Mouse (Mus musculus): ENCODE results near the gene Csnk2b.
"Not testable (repeated sequence)": the region's sequence is repeated elsewhere in the genome, so short reads cannot be mapped to it uniquely, and the experiment has no call there.

Gene Csnk2b

DNA sequence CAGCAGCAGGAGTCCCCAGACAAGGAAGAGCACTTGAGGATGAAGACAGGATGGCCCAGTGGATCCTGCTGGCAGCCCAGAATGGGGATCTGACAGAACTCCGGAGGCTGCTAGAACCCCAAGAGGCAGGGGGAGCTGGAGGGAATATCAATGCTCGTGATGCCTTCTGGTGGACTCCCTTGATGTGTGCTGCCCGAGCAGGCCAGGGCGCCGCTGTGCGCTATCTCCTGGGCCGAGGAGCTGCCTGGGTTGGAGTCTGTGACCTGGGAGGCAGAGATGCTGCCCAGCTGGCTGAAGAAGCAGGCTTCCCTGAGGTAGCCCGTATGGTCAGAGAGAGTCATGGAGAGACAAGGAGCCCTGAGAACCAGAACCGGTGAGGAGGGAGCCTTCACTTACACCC, 1.4 kb upstream of the Csnk2b start:
- not testable (repeated sequence) for DNase-seq (ENCODE audit: extremely low spot score, low read depth, low spot score)

GRCm38 (mm10) chr17:35121143-35121799, 582 bp downstream of the Csnk2b start, which contains the start of gene Gpank1:
Gene Gpank1, plus strand, starts transcription at chr17:35121455.
- peak; percentile 93 for DNase-seq (ENCODE audit: extremely low spot score, low read depth, low spot score)

GRCm38 (mm10) chr17:35120745-35121142, 1.1 kb downstream of the Csnk2b start:
- no peak for DNase-seq (ENCODE audit: extremely low spot score, low read depth, low spot score)

DNA sequence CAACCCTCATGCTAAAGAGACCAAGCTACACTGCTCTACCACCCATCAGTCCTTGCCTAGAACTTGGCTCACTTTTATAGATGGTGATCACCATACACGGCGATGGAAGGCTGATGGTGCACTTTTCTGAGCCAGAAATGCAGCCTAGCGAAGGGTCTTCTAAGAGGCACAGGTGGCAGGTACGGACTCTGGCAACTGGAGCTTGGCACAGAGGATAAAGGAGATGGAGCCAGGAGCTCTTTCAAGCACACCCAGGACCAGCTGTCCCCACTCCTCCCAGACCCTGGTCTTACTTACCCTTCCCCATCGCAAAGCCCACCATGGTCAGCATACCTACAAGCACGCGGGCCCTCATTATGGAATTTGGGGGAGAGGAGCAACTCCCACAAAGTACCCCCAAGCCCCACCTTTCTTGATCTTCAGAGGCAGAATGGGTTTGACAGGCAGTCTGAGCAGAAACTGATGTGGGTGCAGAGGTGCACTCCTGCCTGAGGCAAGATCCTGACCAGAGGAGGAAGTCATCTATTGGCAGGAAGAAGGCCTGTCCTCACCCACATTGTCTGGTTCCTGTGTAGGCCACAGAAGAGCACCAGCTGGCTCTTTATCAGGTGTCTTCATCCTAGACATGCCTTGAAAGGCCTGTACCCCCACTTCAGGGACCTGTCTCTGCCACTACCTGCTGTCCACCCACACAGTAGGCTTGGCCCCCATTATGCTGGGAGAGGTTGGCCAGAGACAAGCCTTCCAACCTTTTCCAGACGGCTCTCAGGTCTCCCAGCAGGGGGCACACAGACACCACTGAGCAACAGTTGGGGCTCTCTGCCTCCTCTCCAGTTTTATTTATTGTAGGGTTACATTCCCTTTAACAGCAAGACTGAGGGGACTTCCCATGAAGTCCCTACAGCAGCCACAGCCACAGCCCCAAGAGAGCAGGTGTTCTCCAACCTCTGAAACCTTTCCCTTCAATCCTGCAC, 6.5 kb downstream of the Csnk2b start, which contains the start of gene Ly6g5b:
Gene Ly6g5b, minus strand, starts transcription at position 383 of the 974 bp plus-strand sequence.
- DNase-seq (ENCODE audit: extremely low spot score, low read depth, low spot score), result no peak

DNA sequence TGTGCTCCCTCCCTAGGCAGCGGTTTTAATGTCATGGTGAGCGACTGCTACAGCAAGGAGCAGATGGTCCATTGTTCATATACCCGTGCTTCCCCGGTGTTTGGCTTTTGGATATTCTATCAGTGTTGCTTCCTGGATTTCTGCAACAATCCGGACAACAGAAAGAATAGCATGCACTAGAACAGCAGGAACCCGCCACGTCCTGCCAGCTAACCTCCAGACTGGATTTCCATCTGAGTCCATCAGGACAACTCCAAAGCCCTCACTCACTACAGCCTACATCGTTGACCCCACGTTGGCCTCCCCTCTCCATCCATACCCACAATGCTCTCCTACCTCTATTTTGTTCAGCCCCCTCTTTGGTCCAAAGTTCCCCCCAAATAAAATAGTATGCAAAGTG, 10.1 kb downstream of the Csnk2b start:
- DNase-seq (ENCODE audit: extremely low spot score, low read depth, low spot score), result no peak

GRCm38 (mm10) chr17:35108097-35108496, 13.8 kb downstream of the Csnk2b start, which contains the start of gene Ly6g5c:
Gene Ly6g5c, plus strand, starts transcription at chr17:35108279.
- DNase-seq (ENCODE audit: extremely low spot score, low read depth, low spot score), result no peak

- no peak for DNase-seq (ENCODE audit: extremely low spot score, low read depth, low spot score)
Measured at GRCm38 (mm10) chr17:35106522-35106921, 15.3 kb downstream of the Csnk2b start.

DNA sequence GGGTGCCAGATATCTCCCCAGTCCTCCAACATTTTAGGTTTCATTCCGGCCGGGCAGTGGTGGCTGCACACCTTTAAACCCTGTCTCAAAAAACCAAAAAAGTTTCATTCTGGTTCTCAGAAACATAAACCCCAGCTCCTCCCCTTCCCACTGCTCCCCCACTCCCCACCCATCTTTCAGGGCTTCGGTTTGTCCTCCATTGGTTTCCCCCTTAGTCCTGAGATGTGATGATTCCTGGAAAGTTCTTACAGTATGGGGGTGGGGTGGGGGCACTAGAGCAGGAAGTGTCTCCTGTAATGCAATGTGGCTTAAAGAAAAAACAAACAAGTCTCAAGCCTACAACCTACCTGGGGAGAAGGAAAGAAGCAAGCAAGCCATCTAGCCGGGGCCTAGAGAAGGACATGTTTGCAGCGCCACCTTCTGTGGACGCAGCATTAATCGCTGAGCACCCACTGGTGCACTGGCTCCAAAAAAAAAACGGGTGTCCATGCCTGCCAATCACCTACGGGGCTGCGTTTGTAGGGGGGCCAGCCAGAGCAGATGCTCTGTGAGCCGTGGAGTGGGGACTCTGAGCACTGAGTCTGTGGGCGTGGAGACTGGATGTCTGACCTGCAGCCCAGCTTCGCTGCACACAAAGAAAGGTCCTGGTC, 16.0 kb downstream of the Csnk2b start:
- no peak for DNase-seq (ENCODE audit: extremely low spot score, low read depth, low spot score)

DNA sequence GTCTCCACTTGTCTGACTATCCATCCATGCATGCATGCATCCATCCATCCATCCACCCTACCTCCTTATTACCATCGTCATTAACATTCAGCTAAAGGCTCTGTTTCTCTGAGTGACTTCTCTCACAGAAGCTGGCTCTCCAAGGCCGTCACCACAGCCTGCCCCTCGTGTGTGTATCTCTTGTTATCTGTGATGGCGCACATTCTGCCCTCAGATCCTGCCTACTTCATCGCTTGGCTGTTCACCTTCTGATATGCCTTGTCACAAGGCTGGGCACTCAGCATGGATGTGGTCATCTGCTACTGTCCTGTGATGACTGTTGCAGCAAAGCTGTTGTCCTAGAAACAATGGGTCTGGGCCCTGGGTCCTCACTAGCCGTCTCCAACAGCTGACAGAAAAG, 17.1 kb downstream of the Csnk2b start:
- DNase-seq (ENCODE audit: extremely low spot score, low read depth, low spot score), result no peak

DNA sequence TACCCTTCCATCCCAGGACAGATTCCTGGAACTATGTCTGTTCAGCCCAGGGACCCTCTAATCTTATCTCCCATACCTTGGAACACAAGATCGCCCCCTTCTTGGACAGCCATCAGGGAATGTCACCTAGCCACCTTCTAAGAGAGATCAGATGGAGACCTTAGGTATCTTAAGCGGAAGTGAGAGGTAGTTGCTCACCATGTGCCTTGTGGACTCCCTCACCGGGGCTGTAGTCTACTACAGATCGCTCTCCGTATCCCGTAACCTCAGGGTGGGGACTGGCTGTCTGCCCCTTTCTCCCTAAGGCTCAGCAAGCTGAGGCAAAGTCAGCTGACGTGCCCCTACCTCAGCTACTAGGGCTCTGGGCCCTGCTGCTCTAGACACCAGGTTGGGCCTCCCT, 17.8 kb downstream of the Csnk2b start:
- DNase-seq (ENCODE audit: extremely low spot score, low read depth, low spot score), result no peak

DNA sequence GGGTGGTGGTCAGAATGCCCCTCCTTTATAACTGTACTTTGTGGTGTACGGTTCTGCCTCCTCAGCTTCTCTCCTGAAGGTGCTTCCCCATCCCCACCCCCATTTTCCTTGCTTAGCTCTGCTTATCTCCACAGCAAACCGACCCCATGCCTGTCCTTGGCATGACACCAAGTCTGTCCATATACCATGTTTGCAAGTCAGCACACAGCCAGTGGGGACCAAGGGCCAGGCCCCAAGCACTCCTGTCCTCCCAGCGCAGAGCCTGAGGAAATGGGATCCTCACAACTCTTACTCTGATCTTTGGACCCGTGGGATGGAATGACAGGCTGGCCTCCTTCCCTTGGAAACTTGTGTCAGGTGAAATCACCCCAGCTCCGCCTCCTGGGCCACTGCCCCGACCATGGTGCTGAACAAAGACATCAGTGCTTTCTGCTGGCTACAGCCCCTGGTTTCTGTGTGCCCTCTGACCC, 18.6 kb downstream of the Csnk2b start:
- no peak for DNase-seq (ENCODE audit: extremely low spot score, low read depth, low spot score)

DNA sequence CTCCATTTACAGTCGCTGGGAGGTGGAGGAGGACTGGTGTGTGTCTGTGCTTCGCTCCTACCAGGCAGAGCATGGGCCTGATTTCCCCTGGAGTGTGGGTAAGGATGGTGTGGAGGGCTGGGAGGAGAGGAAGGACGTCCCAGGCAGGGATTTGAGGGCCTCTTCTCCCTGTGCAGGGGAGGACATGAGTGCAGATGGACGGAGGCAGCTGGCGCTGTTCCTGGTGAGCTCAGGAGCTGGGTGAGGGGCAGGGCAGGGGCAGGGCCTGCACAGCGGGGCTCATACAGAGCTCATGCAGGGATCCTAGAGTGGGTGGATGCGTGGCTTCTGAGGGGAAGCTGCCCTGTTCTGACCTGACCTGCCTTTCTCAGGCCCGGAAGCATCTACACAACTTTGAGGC, 19.6 kb downstream of the Csnk2b start:
- DNase-seq (ENCODE audit: extremely low spot score, low read depth, low spot score), result no peak

DNA sequence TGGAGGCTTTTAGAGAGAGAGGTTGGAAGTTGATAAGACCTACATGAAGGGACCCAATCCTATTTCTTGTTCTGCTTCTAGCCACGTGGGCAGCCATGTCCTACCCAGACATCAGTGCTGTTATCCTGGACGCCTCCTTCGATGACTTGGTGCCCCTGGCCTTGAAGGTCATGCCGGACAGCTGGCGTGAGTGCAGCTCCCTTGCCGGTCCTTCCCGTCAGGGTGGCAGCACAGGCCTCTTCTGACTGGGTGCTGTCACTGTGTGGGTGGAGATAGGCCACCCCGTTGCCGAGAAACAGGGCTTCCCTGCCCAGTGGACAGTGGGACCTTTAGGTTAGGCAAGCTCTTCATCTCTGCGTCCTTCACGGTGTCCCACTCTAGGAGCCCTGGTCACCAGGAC, 20.7 kb downstream of the Csnk2b start:
- no peak for DNase-seq (ENCODE audit: extremely low spot score, low read depth, low spot score)

GRCm38 (mm10) chr17:35100196-35100765, 21.6 kb downstream of the Csnk2b start:
- no peak for DNase-seq (ENCODE audit: extremely low spot score, low read depth, low spot score)

- no peak for DNase-seq (ENCODE audit: extremely low spot score, low read depth, low spot score)
Measured at GRCm38 (mm10) chr17:35097164-35097655, 24.6 kb downstream of the Csnk2b start.

GRCm38 (mm10) chr17:35096597-35096996, 25.3 kb downstream of the Csnk2b start:
- DNase-seq (ENCODE audit: extremely low spot score, low read depth, low spot score), result no peak

GRCm38 (mm10) chr17:35094475-35095365, 27.1 kb downstream of the Csnk2b start:
- no peak for DNase-seq (ENCODE audit: extremely low spot score, low read depth, low spot score)

DNA sequence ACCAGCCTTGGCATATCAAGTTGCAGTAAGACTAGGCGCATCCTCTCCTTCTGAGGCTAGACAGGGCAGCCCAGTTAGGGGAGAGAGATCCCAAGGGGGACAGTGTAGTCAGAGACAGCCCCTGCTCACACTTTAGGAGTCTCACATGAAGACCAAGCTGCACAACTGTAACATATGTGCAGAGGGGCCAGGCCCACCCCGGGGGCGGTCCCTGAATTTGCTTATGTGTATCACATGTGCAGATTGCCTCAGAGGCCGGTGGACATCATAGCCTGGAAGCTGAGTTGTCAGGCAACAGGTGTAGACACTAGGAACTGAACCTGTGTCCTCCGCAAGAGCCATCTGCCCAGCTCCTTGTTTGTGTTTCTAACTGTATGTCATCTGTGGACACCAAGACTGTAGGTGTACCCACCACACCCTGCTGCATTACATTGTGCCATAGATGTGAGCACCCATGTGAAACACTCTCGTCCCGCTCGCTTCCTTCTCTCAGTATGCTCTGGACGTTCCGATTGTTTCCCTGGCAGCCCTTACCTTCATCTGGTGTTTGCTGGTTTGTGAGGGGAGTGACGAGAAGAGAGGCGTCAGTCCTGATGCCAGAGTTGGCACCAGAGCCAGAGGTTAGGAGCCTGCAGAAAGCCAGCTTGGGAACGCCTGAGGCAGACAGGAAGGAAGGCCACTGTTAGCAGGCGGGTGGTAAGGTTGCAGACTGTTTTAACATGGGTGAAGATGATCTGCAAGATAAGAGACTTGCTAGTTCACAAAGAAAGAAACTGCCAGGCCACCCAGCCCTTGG, 29.3 kb downstream of the Csnk2b start:
- DNase-seq (ENCODE audit: extremely low spot score, low read depth, low spot score), result no peak
